Mouse (Mus musculus) frontal cortex, postnatal 10 days (tissue): ENCODE measurements around the gene Stmn1.
A peak's percentile ranks its signal among the peaks of the same experiment; 100 is the strongest.
"Not testable (repeated sequence)": the region's sequence is repeated elsewhere in the genome, so short reads cannot be mapped to it uniquely, and the experiment has no call there.

Experiments
- DNase-seq, 2 experiments: peaks; one replicate each; pipeline ENCODE4 v3.0.0; 2022; ENCODE audit warnings: low spot score in 2 of 2, mixed read lengths in 1 of 2

The Stmn1 gene

DNA sequence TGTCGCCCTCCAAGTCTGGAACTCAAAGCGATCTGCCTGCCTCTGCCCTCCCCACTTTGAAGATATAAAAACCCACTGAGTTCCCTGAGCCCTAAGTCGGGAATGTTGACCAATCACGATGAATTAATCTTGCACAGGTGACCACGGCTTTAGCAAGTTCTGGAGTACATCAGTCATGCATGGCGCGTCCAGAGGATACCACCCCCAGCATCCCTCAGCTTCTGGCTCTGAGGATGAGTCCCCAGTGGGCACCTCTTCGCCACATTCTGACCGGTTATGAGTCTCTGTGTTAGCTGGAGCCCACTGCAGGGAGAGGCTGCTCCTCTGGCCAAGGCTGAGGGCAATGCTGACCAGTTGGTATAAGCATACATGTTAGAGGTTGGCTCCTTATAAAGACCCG, 16.1 kb downstream of the Stmn1 start:
- DNase-seq = no peak

DNA sequence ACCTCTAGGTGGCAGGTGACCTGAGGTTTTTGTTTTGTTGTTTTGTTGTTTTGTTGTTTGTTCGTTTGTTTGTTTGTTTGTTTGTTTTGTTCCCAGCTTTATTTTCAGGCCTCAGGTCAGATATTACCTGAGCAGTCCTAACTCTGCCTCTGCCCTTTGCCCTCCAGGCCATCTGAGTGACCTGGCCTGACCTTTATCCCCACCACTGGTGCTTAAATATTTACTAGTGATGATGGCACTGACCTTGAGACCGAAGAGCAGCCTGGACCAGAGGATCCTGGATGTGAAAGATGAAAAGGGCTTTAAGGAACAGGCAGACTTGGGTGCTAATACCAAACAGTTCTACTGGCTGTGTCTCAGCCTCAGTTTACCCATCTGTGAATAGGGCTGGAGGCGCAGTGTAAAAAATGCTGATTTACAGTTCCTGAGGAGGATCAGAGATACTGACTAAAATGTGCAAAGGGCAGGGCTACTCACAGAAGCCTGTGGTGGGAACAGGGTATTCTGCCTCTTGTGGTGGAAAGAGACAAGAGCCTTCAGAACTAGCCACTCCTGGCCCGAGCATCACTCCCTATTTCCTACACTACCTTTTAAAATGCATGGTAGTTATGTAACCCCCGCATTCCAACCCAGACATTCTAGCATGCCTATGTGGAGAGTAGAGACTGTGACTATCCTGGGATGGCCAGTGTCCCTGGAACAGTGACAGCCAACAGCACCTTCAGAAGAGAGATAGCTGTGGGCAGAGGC, 17.2 kb downstream of the Stmn1 start:
- DNase-seq = peak in 1 of 2 experiments; percentile 4

DNA sequence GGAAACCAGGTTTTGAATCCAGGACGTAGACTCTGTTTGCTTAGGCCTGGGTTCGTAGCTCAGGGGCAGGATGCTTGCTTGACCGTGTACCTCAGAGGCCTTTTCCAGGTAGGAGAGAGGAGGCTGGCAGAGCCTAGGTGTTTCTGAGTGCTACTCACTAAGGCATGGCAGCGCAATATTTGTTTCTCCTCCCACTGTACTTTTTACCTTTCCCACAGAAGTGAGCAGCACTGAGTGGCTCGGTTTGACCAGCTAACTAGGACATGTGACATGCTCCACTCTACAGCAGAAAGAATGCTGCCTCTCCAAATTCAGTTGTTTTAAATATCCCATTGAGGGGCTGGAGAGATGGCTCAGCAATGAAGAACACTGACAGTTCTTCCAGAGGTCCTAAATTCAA, 20.1 kb downstream of the Stmn1 start:
- no peak for DNase-seq

DNA sequence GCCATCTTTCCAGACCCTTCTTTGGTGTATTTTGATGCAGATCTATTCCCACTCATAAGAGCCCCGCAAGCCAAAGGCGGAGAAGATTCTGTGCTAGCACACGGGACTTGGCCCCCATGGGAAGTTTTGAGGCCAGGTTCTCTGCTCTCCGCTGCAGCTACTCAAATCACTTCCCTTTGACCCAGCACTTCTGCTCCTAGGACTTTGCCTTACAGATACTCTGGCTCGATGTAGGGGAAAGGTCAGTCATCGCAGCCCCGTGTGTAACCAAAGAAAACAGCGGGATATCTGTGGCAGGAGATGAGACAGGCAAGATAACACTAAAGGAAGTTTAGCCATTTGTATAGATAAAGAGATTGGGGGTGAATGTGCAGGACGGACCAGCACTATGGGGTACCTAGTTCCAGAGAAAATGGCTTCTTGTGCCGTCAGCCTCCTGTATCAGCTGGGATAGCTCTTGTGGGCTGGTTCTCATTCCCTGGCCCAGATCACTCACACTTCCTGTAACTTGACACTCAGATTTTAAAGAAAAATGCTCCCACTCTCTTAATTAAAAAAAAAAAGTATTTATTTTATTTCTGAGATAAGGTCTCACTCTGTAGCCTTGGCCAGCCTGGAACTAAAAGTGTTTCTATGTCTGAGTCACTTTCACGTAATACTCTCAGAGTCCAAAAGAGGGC, 22.0 kb downstream of the Stmn1 start:
- no peak for DNase-seq

DNA sequence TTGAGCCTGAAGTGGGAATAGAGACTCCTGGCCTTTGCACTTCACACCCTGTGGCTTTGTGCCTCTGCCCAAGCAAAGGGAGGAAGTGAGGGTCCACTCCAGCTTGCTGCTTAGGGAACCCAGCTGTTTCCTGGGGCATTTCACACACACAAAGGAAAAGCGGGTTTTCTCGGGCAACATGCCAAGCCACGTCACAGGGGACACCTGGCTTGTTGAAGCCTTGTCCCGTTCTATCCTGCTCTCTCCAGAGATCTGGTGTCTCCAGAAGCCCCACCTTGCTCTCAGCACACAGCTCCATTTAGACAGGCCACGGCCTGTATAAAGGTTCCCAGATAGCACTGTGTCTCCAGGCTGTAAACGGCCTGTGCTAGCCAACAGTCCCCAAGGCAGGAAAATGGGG, 23.6 kb downstream of the Stmn1 start:
- DNase-seq = peak in 1 of 2 experiments; percentile 43

DNA sequence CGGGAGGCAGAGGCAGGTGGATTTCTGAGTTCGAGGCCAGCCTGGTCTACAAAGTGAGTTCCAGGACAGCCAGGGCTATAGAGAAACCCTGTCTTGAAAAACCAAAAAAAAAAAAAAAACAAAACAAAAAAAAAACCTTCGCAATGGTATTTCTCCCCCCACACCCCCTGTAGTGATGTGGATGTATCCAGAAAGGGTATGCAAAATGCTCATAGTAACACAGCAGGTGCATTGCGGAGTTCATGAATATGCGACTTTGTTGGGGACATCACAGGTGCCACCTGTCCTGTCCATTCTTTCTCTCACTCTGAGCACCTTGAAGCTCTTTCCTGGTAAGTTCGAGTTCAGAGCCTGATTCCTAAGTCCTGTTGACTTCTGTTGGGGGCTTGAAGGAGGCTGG, 26.0 kb downstream of the Stmn1 start:
- DNase-seq = not testable (repeated sequence)

DNA sequence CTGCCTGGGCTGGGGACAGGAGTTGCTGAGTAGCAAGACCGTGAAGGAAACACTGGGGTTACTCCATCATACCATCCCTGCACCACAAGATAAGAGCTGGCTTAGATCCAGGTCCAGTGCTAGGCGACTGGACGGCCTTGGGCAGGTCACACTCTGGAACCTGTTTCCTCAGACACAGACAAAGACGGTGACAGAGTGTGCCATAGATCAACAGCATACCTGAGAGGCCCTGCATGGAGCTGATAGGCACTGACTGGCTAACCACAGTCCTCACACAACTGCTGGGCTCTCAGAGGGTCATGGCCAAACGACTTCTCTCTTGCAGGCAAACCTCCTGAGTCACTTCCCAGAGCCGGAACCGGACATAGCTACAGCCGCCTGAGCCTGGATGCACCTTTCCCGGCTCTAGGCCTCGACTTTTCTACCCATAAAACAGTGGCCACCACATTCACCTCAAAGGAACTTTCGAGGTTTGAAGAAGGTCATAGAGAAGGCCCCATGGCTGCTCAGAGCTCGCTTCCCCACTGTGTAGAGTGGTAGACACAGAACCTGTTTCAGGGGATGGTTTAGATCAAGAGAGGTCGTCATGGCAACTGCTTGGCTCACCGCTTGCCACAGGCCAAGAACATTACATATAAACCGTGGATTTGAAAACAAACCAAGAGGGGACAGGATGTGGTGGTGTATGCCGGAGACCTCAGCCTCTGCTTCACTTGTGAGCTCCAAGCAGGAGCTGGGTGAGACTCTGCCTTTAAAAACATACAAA, 26.8 kb downstream of the Stmn1 start:
- DNase-seq = no peak

DNA sequence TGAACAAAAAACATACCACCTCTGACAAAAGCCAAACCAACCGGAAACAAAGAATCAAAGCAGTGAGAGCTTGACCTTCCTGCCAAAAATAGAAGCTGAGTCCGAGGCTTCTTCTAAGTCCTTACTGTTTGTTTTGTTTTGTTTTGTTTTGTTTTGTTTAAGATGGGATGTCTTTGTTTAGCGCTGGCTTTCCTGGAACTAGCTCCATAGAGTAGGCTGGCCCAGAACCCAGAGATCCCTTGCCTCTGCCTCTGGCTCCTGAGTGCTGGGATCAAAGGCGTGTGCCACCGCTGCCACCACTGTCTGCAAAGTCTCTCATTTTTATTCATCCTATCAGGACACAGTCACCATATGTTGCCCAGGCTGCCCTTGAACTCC, 27.4 kb downstream of the Stmn1 start:
- DNase-seq = no peak

DNA sequence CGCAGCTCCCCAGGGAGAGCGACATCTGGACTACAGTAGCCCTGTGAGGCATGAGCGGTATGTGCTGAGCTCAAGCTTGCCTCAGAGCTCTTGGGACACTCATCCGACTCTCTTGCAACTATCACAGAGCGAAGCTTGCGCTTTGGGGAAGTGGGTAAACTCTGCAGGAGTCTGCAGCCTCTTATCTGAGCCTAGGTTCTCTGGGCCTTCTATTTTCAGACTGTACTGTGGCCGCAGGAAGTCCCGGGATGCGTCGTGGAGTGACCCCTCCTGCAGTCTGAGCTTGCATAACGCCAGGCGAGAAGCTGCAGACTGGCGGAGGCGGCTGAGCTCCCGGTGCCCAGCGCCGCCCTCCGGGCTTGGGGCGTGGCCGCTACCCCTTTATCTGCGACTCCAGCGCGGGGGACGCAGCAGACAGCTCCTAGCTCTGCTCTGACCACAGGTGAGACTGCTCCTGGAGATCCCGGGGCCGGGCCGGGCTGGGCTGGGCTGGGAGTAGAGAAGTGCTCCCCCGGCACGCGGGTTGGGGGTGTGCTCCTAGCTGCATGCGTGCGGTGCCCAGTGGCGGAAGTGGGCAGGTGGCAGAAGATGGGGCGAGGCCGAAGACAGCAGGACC, 28.6 kb downstream of the Stmn1 start, which contains the start of gene Paqr7:
Gene Paqr7 (plus strand): TSS at position 103 of the 616 bp plus-strand sequence.
- DNase-seq = peak; percentile 60 to 75

DNA sequence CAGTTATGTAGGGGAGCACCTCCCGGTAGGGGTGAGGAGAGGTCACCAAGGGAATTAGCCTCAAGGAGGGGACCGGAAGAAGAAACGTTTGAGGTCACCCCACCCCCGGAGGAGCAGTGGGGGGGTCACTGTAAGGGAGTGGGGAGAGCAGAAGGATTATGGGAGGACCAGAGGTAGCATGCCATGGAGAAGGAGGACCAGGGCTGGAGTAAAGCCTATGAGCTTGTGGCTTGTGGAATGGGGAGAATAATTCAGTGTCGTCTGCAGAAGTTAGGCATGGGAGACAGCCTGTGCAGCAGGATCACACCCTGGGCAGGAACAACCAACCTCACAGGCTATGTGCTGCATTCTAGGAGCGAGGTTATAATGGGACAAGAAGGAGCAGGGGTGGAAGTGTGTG, 29.1 kb downstream of the Stmn1 start:
- no peak for DNase-seq

DNA sequence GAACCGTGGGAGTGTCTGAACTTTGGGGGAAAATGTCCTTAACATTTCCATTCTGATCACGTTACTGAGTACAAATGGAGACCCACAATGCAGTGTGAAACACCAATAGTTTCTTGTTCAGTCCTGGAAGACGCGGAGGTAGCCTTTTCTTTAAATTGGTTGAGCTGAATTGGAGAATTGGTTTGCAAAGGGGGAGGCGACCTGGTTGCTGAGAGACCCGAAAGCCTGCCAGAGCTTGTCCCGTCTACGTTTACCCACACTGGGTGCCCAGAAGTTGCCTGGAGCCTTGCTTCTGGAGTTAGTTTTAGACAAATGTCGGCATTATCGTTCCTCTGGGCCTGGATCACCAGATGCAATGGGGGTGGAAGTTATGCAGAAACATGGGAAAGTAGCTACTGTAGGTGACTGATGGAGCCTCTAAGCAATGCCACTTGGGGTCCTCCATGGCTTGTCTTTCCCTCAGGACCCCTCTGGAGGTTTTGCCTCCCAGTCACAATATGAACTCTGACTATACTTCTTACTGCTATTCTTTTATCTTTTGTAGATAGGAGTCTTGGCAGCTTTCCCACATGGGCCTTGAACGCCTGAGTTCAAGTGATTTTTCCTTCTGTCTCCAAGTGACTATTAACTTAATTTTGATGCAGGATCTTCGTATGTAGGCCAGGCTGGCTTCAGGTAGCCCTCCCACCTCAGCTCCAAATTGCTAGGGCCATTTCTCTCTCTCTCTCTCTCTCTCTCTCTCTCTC, 30.0 kb downstream of the Stmn1 start:
- no peak for DNase-seq

DNA sequence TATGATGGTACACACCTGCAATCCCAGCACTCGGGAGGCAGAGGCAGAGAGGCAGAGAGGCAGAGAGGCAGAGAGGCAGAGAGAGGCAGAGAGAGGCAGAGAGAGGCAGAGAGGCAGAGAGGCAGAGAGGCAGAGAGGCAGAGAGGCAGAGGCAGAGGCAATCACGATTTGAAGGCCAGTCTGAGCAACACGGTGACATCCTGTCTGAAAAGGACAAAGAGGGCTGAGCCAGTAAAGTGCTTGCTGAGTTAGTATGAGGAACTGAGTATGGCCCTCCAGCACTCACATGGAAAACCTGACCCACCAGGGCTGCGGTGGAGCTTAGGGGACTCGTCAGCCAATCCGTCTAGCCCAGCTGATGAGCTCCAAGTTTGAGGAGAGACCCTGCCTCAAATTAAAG, 30.9 kb downstream of the Stmn1 start:
- DNase-seq = not testable (repeated sequence)

DNA sequence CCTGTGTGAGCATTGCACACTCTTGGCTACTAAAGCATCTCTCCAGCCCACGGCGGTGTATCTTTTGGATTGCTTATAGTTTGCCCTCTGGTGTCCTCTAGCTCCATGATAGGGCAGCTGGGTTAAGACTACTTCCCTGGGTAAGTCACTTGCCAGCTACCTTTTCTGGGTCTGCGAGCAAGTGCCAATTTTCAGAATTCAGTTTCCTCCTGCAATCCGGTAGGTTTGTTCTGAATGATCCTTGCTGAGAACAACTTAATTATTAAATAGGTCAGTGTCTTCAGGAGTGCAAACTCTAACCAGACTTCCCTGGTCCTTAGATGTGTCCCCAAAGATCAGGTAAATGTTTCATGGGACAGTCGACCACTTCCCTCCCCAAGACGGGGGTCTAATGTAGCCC, 33.0 kb downstream of the Stmn1 start:
- no peak for DNase-seq

DNA sequence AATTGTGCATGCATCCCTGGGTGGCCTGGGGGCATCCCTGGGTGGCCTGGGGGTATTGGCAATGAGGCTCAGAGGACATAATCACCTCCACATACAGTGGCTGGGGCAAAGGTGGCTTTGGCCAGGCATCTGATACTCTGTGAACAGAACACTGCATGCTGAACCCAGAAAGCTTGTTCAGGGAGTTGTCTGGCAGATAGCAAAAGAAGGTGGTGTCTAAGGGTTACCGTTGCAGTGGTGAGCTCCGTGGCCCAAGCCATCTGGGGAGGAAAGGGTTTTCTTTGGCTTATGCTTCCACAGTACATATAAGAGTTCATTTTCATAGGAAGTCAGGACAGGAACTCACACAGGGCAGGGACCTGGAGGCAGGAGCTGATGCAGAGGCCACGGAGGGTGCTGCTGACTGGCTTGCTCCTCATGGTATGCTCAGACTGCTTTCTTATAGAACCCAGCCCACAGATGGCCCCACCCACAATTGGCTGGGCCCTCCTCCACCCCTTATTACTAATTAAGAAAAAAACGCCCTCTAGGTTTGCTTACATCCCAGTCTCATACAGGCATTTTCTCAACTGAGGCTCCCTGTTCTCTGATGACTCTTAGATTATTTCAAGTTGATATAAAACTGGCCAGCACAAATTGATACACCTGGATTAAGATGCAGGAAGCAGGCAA, 35.7 kb downstream of the Stmn1 start:
- no peak for DNase-seq

DNA sequence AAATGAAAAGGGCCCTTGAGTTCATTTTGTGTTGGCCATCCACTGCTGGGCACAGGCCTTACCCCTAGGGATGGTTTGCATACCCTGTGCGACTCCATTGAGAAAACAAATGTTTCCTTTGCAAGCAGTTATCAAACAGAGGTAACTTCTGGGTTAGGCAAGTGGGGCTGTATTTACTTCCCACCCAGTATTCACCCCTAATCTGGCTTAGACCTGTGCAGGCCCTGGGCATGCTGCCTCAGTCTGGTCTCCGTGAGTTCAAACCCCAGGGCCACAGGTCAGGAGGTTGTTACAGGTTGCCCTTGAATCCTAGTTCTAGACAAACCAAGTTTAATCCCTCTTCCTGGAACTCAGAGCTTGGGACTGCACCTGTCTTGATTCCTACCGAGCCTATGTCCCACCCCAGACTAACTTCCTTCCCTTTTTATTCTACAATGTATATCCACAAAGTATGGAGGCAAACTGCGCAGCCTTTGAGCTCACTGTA, 37.2 kb downstream of the Stmn1 start:
- no peak for DNase-seq

DNA sequence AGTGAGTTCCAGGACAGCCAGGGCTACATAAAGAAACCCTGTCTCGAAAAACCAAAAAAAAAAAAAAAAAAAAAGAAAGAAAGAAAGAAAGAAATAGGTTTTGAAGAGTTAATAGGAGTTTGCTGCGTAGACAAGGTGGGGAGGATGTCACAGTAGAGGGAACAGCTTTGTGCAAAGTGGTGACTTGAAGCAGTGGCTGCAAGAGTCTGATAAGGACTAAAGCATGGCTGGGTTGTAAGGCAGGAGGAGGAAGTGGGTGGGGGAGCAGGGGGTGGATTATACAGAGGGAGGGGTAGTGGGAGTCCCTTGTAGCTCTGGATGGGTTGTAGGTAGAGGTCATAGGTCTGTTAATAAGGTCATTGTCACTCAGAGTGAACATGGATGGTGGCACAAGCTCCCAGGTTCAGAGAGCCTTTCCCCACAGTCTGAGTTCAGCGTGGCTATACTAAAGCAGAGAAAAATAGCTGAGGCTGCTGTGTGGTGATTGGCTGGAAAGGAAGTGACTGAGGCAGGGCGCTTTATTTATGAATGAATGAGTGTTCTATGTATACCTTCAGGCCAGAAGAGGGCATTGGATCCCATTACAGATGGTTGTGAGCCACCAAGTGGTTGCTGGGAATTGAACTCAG, 38.0 kb downstream of the Stmn1 start:
- DNase-seq = no peak

DNA sequence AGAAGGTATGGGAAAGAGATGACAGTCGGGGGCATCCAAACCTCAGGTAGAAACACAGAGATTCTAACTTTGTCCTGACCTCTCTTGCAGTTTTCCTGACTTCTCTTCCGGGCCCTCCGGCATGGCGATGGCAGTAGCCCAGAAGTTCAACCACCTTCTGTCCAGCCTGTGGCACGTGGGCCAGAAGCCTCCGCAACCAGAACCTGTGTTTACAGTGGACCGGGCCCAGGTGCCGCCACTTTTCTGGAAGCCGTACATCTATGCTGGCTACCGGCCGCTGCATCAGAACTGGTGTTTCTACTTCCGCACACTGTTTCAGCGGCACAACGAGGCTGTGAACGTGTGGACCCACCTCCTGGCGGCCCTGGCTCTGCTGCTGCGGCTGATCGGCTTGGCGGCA, 38.6 kb downstream of the Stmn1 start:
- no peak for DNase-seq

DNA sequence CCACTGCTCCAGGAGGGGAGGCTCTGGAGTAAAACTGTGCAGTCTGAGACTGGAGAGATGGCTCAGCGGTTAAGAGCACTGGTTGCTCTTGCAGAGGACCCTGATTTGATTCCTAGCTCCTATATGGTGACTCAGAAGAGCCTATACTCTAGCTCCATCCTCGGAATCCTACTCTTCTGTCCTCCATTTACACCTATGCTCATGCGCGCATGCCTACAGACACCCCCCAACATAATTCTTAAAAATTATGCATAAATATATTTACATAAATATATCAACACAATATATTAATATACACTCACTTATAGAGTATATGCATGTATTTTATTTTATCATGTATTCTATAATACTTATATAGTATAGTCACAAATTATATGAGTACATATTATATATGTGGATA, 42.3 kb downstream of the Stmn1 start:
- no peak for DNase-seq

DNA sequence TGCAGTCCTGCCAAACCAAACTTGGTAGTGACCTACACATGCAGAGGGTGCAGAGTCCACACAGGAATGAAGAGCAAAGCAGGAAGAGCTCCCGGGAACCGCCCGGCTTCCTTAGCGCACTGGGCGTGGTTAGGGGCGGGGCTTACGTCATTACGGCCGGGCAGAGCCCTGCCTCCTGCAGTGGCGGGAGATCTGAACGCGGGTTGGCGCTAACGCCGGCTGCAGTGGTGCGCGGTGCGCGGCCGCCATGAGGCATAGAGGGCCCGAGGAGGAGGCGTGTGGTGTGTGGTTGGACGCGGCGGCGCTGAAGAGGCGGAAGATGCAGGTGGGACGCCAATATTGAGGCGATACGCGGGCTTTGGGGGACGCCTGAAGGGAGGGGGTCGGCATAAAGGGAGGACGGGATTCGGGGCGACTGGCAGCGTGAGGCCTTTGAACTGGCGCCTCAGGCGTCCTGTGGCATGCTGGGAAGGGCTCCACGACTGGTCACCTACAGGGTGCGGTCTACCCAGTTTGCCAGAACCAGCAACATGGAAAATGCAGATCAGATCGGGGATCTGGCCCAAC, 42.8 kb downstream of the Stmn1 start, which contains the start of gene Aunip:
Gene Aunip (plus strand): TSS at position 155 of the 567 bp plus-strand sequence.
- DNase-seq = peak; percentile 79 to 85

DNA sequence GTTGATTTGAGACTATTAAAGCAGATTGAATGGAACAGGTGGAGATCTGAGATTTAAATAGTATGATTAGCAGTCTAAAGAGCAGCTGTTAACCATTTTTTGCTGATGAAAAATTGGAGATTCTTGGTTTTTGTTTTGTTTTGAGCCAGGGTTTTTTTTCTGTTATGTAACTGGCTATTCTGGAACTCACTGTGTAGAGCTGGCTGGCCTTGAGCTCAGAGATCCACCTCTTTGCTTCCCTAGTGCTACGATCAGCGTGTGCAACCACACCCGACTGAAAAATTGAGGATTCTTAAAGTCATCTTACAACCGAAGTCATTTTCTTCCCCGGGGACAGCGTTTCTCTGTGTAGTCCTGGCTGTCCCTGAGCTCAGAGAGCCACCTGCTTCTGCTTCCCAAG, 43.6 kb downstream of the Stmn1 start:
- no peak for DNase-seq
